Mouse (Mus musculus) brain, embryonic 14.5 days (tissue): Measurements from ENCODE around the gene Grip1.

Experiments used
- CTCF ChIP-seq: fragments of 200-500 bp; IDR thresholded peaks from 2 replicates; pipeline ENCODE4 v1.5.1; 2012; ENCODE audit warnings: inconsistent platforms, mild to moderate bottlenecking, moderate library complexity, borderline replicate concordance; ENCODE audit not compliant: insufficient read depth, insufficient read length; ENCODE audit errors: extremely low read depth
- POLR2A ChIP-seq: fragments of 200-500 bp; IDR thresholded peaks from 2 replicates; pipeline ENCODE4 v1.6.1; 2012; ENCODE audit warnings: mild to moderate bottlenecking, inconsistent platforms, borderline replicate concordance; ENCODE audit not compliant: poor library complexity, insufficient read depth, insufficient read length, severe bottlenecking; ENCODE audit errors: extremely low read depth

DNA sequence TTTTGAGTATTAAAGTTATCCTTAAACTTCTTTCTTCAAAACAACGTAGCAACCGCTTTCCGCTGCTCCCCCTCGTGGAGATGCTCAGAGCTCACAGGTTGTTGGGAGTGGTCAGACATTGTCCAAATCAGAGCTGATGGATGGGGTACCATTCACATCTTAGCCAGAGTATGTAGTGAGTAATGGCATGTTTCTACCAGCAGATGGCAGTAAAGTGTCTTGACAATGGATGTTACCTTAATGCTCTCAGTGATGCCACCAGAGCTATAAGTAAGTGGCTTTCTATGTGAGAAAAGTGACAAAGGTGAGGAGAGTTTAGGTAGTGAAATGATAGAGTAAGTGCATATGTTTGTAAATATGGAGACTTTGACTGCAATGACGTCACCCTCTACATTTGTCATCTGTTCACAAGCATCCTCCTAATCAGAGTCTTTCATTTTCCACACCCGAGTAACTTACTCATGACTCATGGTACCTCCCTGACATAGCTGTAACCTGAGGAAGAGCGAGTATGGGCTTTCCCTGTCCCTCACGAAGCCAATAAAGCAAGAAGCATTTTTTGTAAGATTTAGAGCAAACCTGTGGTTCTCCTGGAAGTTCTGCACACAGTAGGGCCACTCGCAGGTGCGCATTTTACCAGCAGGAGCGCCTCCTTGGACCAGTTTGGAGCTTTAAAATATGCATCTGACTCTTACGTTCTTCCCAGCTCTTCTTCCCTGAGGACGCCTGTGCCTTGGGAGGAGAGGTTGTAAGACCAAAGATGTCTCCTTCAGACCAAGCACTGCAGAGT, 350.2 kb downstream of the Grip1 start:
- TF ChIP-seq CTCF (peak; percentile 65; the same call in 1 of the 2 replicates), POLR2A (no peak)
